Mouse (Mus musculus): Measurements from ENCODE around the gene Hoga1. TPM values are rescaled to one million over a fixed set of nuclear protein-coding genes. Genes with fewer than 3 reads are reported as not detected.

Gene Hoga1
- polyA plus RNA-seq, 1 experiment from 2014 or later, result 1.4 TPM

DNA sequence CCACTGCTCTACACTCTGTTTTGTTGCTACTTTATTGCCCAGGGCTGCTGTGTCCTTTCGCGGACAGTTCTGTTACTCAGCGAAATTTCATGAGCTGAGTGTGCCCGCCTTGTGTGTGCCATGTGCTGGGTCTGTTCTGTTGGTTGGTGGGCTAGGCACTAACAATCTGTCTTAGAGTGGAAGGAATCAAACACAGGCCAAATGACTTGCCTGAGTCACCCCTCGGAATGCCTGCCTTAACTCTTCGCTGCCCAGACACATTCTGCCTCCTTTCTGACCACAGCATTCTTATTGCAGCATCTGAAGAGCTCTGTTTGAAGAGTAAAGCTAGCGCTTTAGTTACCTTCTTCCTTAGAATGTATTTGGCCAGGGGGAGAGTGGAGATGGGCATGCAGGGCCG is 38.8 kb upstream of the Hoga1 start:
- no peaks in the 10 kb centered on the region for H3K27me3 ChIP-seq (replicated peaks; ENCODE audit: control insufficient read depth, insufficient read depth, low read length)
- ATAC-seq (replicated peaks; ENCODE audit: low FRiP score, low TSS enrichment, low read depth) (no peak), DNase-seq (ENCODE audit: low spot score) (no peak)
- no peak overlapping the region for H3K4me3 ChIP-seq (ENCODE audit: low read depth, low read length)
- no peak overlapping the region for H3K27ac ChIP-seq (ENCODE audit: low read depth)
- WGBS, result 58% methylated on average over 8 of the region's 8 CpGs
- no peak overlapping the region for H3K4me2 ChIP-seq (ENCODE audit: low read length)
- no peaks in the 10 kb centered on the region for H3K36me3 ChIP-seq (ENCODE audit: control insufficient read depth, insufficient read depth, low read length)
- no peaks in the 10 kb centered on the region for H3K9me3 ChIP-seq (ENCODE audit: control insufficient read depth, low read length)
- H3K9ac ChIP-seq (ENCODE audit: low read length), result no peak overlapping the region
- H3K4me1 ChIP-seq (replicated peaks; ENCODE audit: control insufficient read depth, insufficient read depth, low read length), result peaks cover 8% of the 10 kb centered on the region

DNA sequence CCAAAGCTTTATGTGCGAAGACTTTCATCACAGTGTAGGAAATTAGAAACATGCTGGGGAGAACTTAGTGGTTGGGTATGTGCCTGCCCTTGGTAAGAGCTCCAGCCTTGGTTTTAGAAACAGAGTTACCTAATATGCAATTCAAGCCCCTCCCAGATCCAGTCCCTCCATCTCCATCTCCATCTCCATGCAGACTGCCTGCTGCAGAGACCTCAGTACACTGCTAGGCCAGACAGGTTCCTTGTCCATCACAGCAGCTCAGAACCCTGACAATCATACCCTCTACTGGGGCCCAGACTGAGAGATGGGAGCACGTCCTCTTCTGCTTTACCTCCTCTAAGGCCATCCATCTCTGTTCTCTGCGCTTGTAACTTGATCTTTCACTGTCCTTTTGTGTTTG is 36.8 kb upstream of the Hoga1 start:
- DNase-seq (ENCODE audit: low spot score), result no peak
- WGBS, result 55% methylated on average over 3 of the region's 3 CpGs

GRCm38 (mm10) chr19:42009067-42009466 is 36.3 kb upstream of the Hoga1 start:
- Histone ChIP-seq H3K9me3 (ENCODE audit: control insufficient read depth, low read length) (no peaks in the 10 kb centered on the region), H3K4me3 (ENCODE audit: low read depth, low read length) (no peak overlapping the region), H3K4me1 (replicated peaks; ENCODE audit: control insufficient read depth, insufficient read depth, low read length) (peaks cover 7% of the 10 kb centered on the region; the same call in 1 of the 2 replicates), H3K36me3 (ENCODE audit: control insufficient read depth, insufficient read depth, low read length) (no peaks in the 10 kb centered on the region), H3K4me2 (ENCODE audit: low read length) (no peak overlapping the region), H3K27ac (ENCODE audit: low read depth) (no peak overlapping the region), H3K9ac (ENCODE audit: low read length) (no peak overlapping the region), H3K27me3 (replicated peaks; ENCODE audit: control insufficient read depth, insufficient read depth, low read length) (no peaks in the 10 kb centered on the region)
- ATAC-seq (replicated peaks; ENCODE audit: low FRiP score, low TSS enrichment, low read depth), result no peak
- WGBS, result 29% methylated on average over 7 of the region's 7 CpGs
- no peak for DNase-seq (ENCODE audit: low spot score)

More for the DNA sequence above, 36.8 kb upstream of the Hoga1 start:
- Histone ChIP-seq H3K9ac (ENCODE audit: low read length) (no peak overlapping the region), H3K36me3 (ENCODE audit: control insufficient read depth, insufficient read depth, low read length) (no peaks in the 10 kb centered on the region), H3K4me3 (ENCODE audit: low read depth, low read length) (no peak overlapping the region), H3K27ac (ENCODE audit: low read depth) (no peak overlapping the region), H3K4me2 (ENCODE audit: low read length) (no peak overlapping the region), H3K9me3 (ENCODE audit: control insufficient read depth, low read length) (no peaks in the 10 kb centered on the region), H3K27me3 (replicated peaks; ENCODE audit: control insufficient read depth, insufficient read depth, low read length) (no peaks in the 10 kb centered on the region), H3K4me1 (replicated peaks; ENCODE audit: control insufficient read depth, insufficient read depth, low read length) (peaks cover 7% of the 10 kb centered on the region; the same call in 1 of the 2 replicates)
- ATAC-seq (replicated peaks; ENCODE audit: low FRiP score, low TSS enrichment, low read depth), result no peak

DNA sequence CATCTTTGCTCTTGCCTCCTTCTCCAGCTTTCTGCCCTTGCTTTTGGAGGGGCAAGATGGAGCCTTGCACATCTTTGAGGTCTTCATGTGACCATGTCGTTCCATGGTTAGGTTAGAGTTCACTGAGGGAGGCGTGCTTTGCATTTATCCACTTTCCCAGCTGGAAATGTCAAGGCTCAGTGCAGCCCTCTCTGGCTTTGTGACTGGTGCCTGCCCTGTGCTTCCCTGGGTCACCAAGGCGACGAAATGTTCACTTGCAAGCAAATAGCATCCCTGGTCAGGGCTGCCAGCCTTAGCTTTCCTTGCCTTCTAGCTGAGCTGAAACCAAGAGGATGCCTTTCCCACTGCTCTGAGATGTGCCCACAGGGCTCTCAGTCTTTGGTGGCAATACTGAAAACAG is 35.0 kb upstream of the Hoga1 start:
- peaks cover 5% of the 10 kb centered on the region; the same call in 1 of the 2 replicates for H3K4me1 ChIP-seq (replicated peaks; ENCODE audit: control insufficient read depth, insufficient read depth, low read length)
- no peak overlapping the region for H3K9ac ChIP-seq (ENCODE audit: low read length)
- H3K4me2 ChIP-seq (ENCODE audit: low read length), result no peak overlapping the region
- no peaks in the 10 kb centered on the region for H3K27me3 ChIP-seq (replicated peaks; ENCODE audit: control insufficient read depth, insufficient read depth, low read length)
- DNase-seq (ENCODE audit: low spot score) (no peak), ATAC-seq (replicated peaks; ENCODE audit: low FRiP score, low TSS enrichment, low read depth) (no peak)
- 69% methylated on average over 4 of the region's 4 CpGs for WGBS
- no peaks in the 10 kb centered on the region for H3K9me3 ChIP-seq (ENCODE audit: control insufficient read depth, low read length)
- no peak overlapping the region for H3K4me3 ChIP-seq (ENCODE audit: low read depth, low read length)
- H3K36me3 ChIP-seq (ENCODE audit: control insufficient read depth, insufficient read depth, low read length), result no peaks in the 10 kb centered on the region
- no peak overlapping the region for H3K27ac ChIP-seq (ENCODE audit: low read depth)

DNA sequence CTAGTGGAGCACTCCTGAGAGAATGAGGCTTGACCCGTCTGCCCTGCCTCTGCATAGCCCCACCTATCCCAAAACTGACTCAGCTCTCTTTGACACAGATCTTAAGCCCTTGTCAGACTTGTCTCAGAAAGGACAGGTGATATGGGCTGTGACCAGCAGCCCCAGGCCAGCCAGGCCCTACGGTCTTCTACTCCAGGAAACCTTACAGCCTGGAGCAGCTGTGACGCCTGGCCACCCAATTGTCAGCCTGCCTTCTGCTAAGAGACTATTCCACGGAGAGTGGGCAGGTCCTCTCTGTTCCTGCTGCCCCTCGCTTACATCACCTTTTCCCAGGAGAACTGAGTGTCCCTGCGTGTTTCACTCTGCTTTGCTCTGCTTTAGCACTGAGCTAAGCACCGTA is 34.3 kb upstream of the Hoga1 start:
- ATAC-seq (replicated peaks; ENCODE audit: low FRiP score, low TSS enrichment, low read depth) (no peak), DNase-seq (ENCODE audit: low spot score) (no peak)
- no peak overlapping the region for H3K27ac ChIP-seq (ENCODE audit: low read depth)
- H3K9me3 ChIP-seq (ENCODE audit: control insufficient read depth, low read length), result no peaks in the 10 kb centered on the region
- no peaks in the 10 kb centered on the region for H3K27me3 ChIP-seq (replicated peaks; ENCODE audit: control insufficient read depth, insufficient read depth, low read length)
- peaks cover 5% of the 10 kb centered on the region; the same call in 1 of the 2 replicates for H3K4me1 ChIP-seq (replicated peaks; ENCODE audit: control insufficient read depth, insufficient read depth, low read length)
- H3K4me2 ChIP-seq (ENCODE audit: low read length), result no peak overlapping the region
- 87% methylated on average over 7 of the region's 7 CpGs for WGBS
- no peak overlapping the region for H3K4me3 ChIP-seq (ENCODE audit: low read depth, low read length)
- H3K36me3 ChIP-seq (ENCODE audit: control insufficient read depth, insufficient read depth, low read length), result no peaks in the 10 kb centered on the region
- no peak overlapping the region for H3K9ac ChIP-seq (ENCODE audit: low read length)

DNA sequence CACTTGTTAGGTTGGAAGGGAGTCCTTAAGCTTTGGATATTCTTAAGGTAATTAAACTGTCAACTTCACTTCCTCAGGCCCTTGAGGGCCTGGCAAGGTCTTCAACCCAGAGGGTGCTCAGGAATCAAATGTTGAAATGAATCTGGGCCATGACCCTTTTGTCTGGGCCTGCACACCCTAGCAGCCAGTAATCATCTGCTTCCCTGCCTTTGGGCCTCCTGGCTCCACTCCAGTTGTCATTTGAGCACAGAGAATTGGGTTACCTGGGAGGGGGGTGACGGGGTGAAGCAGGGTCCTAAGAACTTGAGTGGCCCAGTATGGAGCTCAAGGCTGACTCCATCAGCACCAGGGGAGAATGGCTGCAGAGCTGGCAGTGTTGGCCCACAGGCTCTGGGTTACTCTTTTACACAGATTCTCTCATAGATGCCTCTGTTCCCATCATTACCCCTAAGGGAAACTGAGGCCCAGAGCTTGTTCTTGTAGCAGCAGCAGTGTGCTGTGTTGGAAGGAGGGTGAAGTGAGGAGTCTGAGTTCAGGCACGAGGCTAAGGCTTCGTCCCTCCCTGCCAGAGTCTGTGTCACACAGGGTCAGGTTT is 31.1 kb upstream of the Hoga1 start:
- no peak overlapping the region for H3K27ac ChIP-seq (ENCODE audit: low read depth)

DNA sequence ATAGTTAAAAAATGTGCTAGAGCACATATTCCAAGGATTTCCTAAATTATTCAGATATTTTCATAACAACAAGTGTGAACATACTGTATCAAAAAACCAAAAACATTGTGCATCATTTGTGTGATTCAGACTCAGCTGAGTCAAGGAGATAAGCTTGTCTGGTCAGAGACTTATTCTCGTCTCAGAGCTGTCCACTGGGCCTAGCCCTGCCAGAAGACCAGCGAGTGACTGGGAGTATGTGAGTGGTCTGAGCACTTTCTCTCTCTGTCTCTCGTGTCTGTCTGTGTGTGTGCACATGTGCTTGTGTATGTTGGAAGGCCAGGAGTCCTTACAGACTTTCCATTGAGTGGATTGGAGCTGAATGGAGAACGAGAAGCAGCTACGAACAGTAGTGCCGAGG is 30.4 kb upstream of the Hoga1 start:
- no peak for DNase-seq (ENCODE audit: low spot score)
- no peaks in the 10 kb centered on the region for H3K9me3 ChIP-seq (ENCODE audit: control insufficient read depth, low read length)
- no peak overlapping the region for H3K4me2 ChIP-seq (ENCODE audit: low read length)
- no peak for ATAC-seq (replicated peaks; ENCODE audit: low FRiP score, low TSS enrichment, low read depth)
- H3K36me3 ChIP-seq (ENCODE audit: control insufficient read depth, insufficient read depth, low read length), result no peaks in the 10 kb centered on the region
- no peak overlapping the region for H3K4me3 ChIP-seq (ENCODE audit: low read depth, low read length)
- no peak overlapping the region for H3K27ac ChIP-seq (ENCODE audit: low read depth)
- no peak overlapping the region for H3K9ac ChIP-seq (ENCODE audit: low read length)
- 80% methylated on average over 6 of the region's 6 CpGs for WGBS
- H3K27me3 ChIP-seq (replicated peaks; ENCODE audit: control insufficient read depth, insufficient read depth, low read length), result no peaks in the 10 kb centered on the region
- peaks cover 3% of the 10 kb centered on the region; the same call in 1 of the 2 replicates for H3K4me1 ChIP-seq (replicated peaks; ENCODE audit: control insufficient read depth, insufficient read depth, low read length)

More for the DNA sequence above, 31.1 kb upstream of the Hoga1 start:
- H3K4me1 ChIP-seq (replicated peaks; ENCODE audit: control insufficient read depth, insufficient read depth, low read length), result peaks cover 3% of the 10 kb centered on the region; the same call in 1 of the 2 replicates
- no peaks in the 10 kb centered on the region for H3K27me3 ChIP-seq (replicated peaks; ENCODE audit: control insufficient read depth, insufficient read depth, low read length)
- 85% methylated on average over 3 of the region's 3 CpGs for WGBS
- H3K4me3 ChIP-seq (ENCODE audit: low read depth, low read length), result no peak overlapping the region
- H3K36me3 ChIP-seq (ENCODE audit: control insufficient read depth, insufficient read depth, low read length), result no peaks in the 10 kb centered on the region
- H3K9me3 ChIP-seq (ENCODE audit: control insufficient read depth, low read length), result no peaks in the 10 kb centered on the region
- no peak for ATAC-seq (replicated peaks; ENCODE audit: low FRiP score, low TSS enrichment, low read depth)
- DNase-seq (ENCODE audit: low spot score), result no peak
- H3K9ac ChIP-seq (ENCODE audit: low read length), result no peak overlapping the region
- H3K4me2 ChIP-seq (ENCODE audit: low read length), result no peak overlapping the region

- Histone ChIP-seq H3K4me1 (replicated peaks; ENCODE audit: control insufficient read depth, insufficient read depth, low read length) (peaks cover 3% of the 10 kb centered on the region; the same call in 1 of the 2 replicates), H3K9ac (ENCODE audit: low read length) (no peak overlapping the region), H3K27ac (ENCODE audit: low read depth) (no peak overlapping the region), H3K4me2 (ENCODE audit: low read length) (no peak overlapping the region), H3K27me3 (replicated peaks; ENCODE audit: control insufficient read depth, insufficient read depth, low read length) (no peaks in the 10 kb centered on the region), H3K4me3 (ENCODE audit: low read depth, low read length) (no peak overlapping the region), H3K9me3 (ENCODE audit: control insufficient read depth, low read length) (no peaks in the 10 kb centered on the region), H3K36me3 (ENCODE audit: control insufficient read depth, insufficient read depth, low read length) (no peaks in the 10 kb centered on the region)
- no peak for DNase-seq (ENCODE audit: low spot score)
- WGBS, result 81% methylated on average over 4 of the region's 4 CpGs
- ATAC-seq (replicated peaks; ENCODE audit: low FRiP score, low TSS enrichment, low read depth), result no peak
Observed at GRCm38 (mm10) chr19:42016251-42016650, 29.2 kb upstream of the Hoga1 start.

- Histone ChIP-seq H3K27me3 (replicated peaks; ENCODE audit: control insufficient read depth, insufficient read depth, low read length) (no peaks in the 10 kb centered on the region), H3K4me1 (replicated peaks; ENCODE audit: control insufficient read depth, insufficient read depth, low read length) (peaks cover 3% of the 10 kb centered on the region; the same call in 1 of the 2 replicates), H3K9ac (ENCODE audit: low read length) (no peak overlapping the region), H3K36me3 (ENCODE audit: control insufficient read depth, insufficient read depth, low read length) (no peaks in the 10 kb centered on the region), H3K4me2 (ENCODE audit: low read length) (no peak overlapping the region), H3K27ac (ENCODE audit: low read depth) (peak overlapping the region; percentile 44), H3K9me3 (ENCODE audit: control insufficient read depth, low read length) (no peaks in the 10 kb centered on the region), H3K4me3 (ENCODE audit: low read depth, low read length) (no peak overlapping the region)
- 74% methylated on average over 5 of the region's 5 CpGs for WGBS
- DNase-seq (ENCODE audit: low spot score), result no peak
- ATAC-seq (replicated peaks; ENCODE audit: low FRiP score, low TSS enrichment, low read depth), result no peak
Observed at GRCm38 (mm10) chr19:42016840-42017239, 28.6 kb upstream of the Hoga1 start.

All from intestine, embryonic 14.5 days (tissue).